Mouse (Mus musculus) heart, postnatal 0 days (tissue): ENCODE results near the gene Hs2st1.

Source experiments
- CTCF ChIP-seq: IDR thresholded peaks from 2 replicates; pipeline ENCODE4 v1.5.1; 2016; ENCODE audit warnings: antibody characterized with exemption, control low read depth, low read depth
- EP300 ChIP-seq: IDR thresholded peaks from 2 replicates; pipeline ENCODE4 v1.6.1; 2016; ENCODE audit warnings: antibody characterized with exemption, low read depth

DNA sequence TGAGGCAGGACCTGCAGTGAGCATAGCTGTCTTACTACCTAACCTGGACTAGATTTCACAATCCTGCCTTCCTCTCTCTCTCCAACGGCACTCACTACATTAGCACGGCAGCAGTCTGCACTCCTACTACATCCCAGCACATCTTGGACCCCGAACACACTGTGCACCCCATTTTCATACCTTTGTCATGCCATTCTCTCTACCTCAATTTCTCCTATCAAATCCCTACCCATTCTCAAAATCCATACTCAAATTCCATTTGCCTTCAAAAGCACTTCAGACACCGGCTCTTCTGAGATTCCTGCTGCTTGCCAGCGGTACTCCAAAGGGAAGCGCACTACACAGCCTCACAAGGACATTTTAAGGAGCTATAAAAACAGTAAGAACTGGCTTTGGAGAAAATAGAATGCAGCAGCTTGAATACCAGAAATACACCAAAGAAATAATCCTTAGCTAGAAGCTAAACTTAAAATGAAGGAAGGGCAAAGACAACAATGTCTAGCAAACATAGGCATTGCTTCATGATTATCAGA is 28.0 kb downstream of the Hs2st1 start:
- TF ChIP-seq CTCF = no peak
- TF ChIP-seq EP300 = no peak
